Mouse (Mus musculus): Measurements from ENCODE around the gene Htra2. TPM values are rescaled to one million over a fixed set of nuclear protein-coding genes. Genes with fewer than 3 reads are reported as not detected.

Htra2 gene
- polyA plus RNA-seq (2014; fragmentation: Nextera tagmentation; extraction: Ambion mirVana): 40.4 and 42.9 TPM in 2 replicates

DNA sequence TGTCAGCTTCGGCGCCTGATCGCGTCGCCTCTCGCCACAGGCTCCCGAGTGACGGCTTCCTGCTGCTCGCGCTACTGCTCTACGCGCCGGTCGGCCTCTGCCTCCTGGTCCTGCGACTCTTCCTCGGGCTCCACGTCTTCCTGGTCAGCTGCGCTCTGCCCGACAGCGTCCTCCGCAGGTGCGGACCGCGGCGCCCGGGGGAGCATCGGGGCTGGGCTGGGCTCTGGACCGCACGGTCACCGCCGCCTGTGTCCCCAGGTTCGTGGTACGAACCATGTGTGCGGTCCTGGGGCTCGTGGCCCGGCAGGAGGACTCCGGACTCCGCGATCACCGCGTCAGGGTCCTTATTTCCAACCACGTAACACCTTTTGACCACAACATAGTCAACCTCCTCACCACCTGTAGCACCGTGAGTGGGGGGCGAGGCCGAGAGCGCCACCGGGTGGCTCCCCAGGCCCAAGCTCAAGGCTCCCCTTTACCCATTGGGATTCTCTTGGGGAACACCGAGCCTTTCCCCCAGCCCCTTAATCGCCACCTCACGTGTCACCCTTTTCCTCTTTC lies at the start of gene Htra2:
Htra2 (minus strand) TSS at position 403 of the 561 bp plus-strand sequence.
- Histone ChIP-seq H3K9me3 (ENCODE audit: control insufficient read depth, low read length) (no peaks in the 10 kb centered on the region), H3K9ac (peak within 1 kb of the TSS; percentile 93), H3K4me3 (replicated peaks; ENCODE audit: low read length) (peak within 1 kb of the TSS; percentile 95), H3K27me3 (ENCODE audit: control insufficient read depth, insufficient read depth, low read length) (no peaks in the 10 kb centered on the region), H3K4me1 (replicated peaks; ENCODE audit: control insufficient read depth, insufficient read depth, low read length) (peaks cover 23% of the 10 kb centered on the region), H3K27ac (peak within 1 kb of the TSS; percentile 87), H3K36me3 (replicated peaks; ENCODE audit: control insufficient read depth, insufficient read depth) (peaks cover 28% of the 10 kb centered on the region), H3K4me2 (replicated peaks) (peak within 1 kb of the TSS; percentile 85)
- peak; percentile 11 for ATAC-seq (ENCODE audit: low FRiP score)
- no peak for DNase-seq (ENCODE audit: low spot score)
- WGBS: under 1% methylated on average over 50 of the region's 50 CpGs

DNA sequence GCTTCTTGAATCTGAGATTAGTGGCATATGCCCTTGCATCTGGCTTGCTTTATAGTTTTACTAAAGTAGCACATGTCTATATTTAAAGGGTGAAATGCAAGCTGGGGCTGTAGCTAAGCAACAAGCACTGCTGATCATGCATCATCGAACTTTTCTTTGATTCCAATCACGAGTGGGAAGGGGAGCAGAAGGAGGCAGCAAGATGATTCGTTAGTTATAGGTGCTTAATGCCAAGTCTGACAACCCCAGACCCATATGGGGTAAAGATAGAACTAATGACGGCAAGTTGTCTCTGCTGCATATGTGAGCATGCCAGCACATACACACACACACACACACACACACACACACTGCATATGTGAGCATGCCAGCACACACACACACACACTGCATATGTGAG lies 49.1 kb upstream of the Htra2 start:
- no peak for ATAC-seq (ENCODE audit: low FRiP score)

DNA sequence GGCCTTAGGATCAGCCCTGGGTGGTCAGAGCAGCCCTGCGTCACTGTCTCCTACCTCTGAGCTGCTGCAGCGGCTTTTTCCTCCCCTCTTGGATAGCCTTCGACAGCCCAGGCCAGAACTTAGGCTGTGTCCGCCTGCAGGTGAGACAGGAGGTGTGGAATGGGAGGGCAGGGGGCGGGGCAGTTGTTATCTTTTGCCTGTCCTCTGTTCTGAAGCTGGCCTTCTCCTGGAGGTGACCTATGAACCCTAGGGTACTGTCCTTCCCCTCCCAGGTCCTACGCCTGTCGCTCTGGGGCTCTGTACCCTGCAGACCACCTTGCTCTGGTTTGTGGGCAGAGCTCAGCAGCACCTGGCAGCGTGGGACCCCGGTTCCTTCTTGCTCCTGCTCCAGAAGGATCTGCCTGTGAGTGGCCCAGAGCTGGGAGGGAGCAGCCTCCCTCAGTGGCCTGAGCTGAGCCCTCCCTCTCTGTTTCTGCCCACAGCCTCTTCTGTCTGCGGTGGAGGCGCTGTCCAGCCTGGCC lies 48.1 kb upstream of the Htra2 start:
- Histone ChIP-seq H3K27ac (no peak overlapping the region), H3K4me1 (replicated peaks; ENCODE audit: control insufficient read depth, insufficient read depth, low read length) (peaks cover 18% of the 10 kb centered on the region), H3K4me3 (replicated peaks; ENCODE audit: low read length) (peak overlapping the region; percentile 53), H3K27me3 (ENCODE audit: control insufficient read depth, insufficient read depth, low read length) (no peaks in the 10 kb centered on the region), H3K4me2 (replicated peaks) (peak overlapping the region; percentile 95), H3K9ac (peak overlapping the region; percentile 75), H3K9me3 (ENCODE audit: control insufficient read depth, low read length) (no peaks in the 10 kb centered on the region), H3K36me3 (replicated peaks; ENCODE audit: control insufficient read depth, insufficient read depth) (peaks cover 18% of the 10 kb centered on the region)
- DNase-seq (ENCODE audit: low spot score): no peak
- 51% methylated on average over 11 of the region's 11 CpGs for whole genome bisulfite sequencing
- ATAC-seq (ENCODE audit: low FRiP score): no peak

More for the DNA sequence above, 49.1 kb upstream of the Htra2 start:
- Histone ChIP-seq H3K27me3 (ENCODE audit: control insufficient read depth, insufficient read depth, low read length) (no peaks in the 10 kb centered on the region), H3K27ac (no peak overlapping the region), H3K4me3 (replicated peaks; ENCODE audit: low read length) (no peak overlapping the region), H3K9ac (no peak overlapping the region), H3K36me3 (replicated peaks; ENCODE audit: control insufficient read depth, insufficient read depth) (peaks cover 18% of the 10 kb centered on the region), H3K4me2 (replicated peaks) (no peak overlapping the region), H3K4me1 (replicated peaks; ENCODE audit: control insufficient read depth, insufficient read depth, low read length) (peaks cover 24% of the 10 kb centered on the region), H3K9me3 (ENCODE audit: control insufficient read depth, low read length) (no peaks in the 10 kb centered on the region)
- 60% methylated on average over 4 of the region's 4 CpGs for WGBS
- DNase-seq (ENCODE audit: low spot score): no peak

DNA sequence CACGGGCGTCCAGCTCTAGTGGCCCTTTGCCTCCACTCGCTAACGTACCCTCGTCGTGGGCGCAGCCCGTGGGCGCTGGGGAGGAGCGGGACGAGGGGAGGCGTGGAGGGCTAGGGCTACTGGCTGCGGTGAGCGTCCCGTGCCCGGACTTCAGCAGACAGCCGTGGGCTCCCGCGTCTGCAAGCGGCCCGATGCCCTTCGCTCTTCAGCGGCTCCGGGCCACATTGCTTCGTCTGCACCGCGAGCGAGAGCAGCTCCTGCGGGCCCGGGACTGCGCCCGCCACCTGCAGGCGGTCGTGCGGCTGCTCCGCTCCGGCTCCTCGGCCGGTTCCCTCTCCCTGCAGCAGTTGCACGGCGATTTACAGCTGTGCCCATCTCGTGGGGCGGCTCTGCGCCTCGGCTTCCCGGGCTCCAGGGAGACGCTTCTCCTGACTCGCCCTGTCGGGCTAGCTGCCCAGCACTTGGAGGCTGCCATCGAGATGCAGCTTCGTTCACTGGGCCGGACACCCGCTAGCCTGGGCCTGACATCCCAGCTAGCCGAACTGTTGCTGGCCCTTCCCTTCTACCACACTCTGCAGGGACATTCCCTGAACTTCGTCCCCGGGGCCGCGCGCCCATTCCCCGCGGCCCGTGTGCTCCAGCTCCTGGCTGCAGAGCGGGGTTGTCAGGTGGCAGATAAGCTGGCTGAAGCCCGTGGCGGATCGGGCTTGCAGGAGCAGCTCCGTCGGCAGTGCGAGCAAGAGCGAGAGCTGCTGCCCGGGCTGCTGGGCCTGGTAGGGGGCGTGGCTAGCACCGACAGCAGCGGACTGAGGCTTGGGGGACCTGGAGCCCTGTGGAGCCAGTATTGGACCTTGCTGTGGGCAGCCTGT lies 46.8 kb upstream of the Htra2 start:
- DNase-seq (ENCODE audit: low spot score) (peak; percentile 58), ATAC-seq (ENCODE audit: low FRiP score) (peak; percentile 79)
- Histone ChIP-seq H3K4me2 (replicated peaks) (peak overlapping the region; percentile 95), H3K4me1 (replicated peaks; ENCODE audit: control insufficient read depth, insufficient read depth, low read length) (peaks cover 12% of the 10 kb centered on the region), H3K36me3 (replicated peaks; ENCODE audit: control insufficient read depth, insufficient read depth) (peaks cover 7% of the 10 kb centered on the region), H3K27ac (peak overlapping the region; percentile 63), H3K9ac (peak overlapping the region; percentile 75), H3K27me3 (ENCODE audit: control insufficient read depth, insufficient read depth, low read length) (no peaks in the 10 kb centered on the region), H3K4me3 (replicated peaks; ENCODE audit: low read length) (peak overlapping the region; percentile 53), H3K9me3 (ENCODE audit: control insufficient read depth, low read length) (no peaks in the 10 kb centered on the region)
- whole genome bisulfite sequencing: under 1% methylated on average over 73 of the region's 74 CpGs

DNA sequence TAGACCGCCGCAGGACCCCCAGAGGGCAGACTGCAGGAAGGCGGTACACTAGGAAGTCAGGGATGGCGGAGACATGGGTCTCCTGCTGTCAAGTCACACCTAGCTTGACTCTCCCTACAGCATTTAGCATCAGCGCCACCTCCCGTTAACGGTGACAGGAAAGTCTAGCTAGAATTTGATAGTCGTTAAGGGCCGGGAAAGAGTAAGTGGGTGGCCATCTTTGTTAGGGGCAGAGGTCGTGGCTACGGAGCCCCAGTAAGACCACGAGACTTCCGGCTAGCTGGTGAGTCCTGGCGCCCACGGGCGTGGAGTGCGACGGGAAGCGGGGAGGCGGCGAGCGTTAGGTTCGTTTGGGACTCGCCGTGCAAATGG lies 46.2 kb upstream of the Htra2 start, which contains the start of the genes Ccdc142 and Gm42688:
Ccdc142 (plus strand) TSS at position 286 of the 372 bp plus-strand sequence.
Gm42688 (plus strand) TSS at position 302 of the 372 bp plus-strand sequence.
- WGBS: under 1% methylated on average over 25 of the region's 25 CpGs
- Histone ChIP-seq H3K27me3 (ENCODE audit: control insufficient read depth, insufficient read depth, low read length) (no peaks in the 10 kb centered on the region), H3K4me1 (replicated peaks; ENCODE audit: control insufficient read depth, insufficient read depth, low read length) (peaks cover 12% of the 10 kb centered on the region), H3K9ac (peak within 1 kb of the TSS; percentile 75), H3K27ac (peak within 1 kb of the TSS; percentile 63), H3K36me3 (replicated peaks; ENCODE audit: control insufficient read depth, insufficient read depth) (peaks cover 3% of the 10 kb centered on the region; the same call in 1 of the 2 replicates), H3K4me3 (replicated peaks; ENCODE audit: low read length) (peak within 1 kb of the TSS; percentile 53), H3K9me3 (ENCODE audit: control insufficient read depth, low read length) (no peaks in the 10 kb centered on the region), H3K4me2 (replicated peaks) (peak within 1 kb of the TSS; percentile 95)
- peak; percentile 88 for ATAC-seq (ENCODE audit: low FRiP score)
- peak; percentile 85 for DNase-seq (ENCODE audit: low spot score)

DNA sequence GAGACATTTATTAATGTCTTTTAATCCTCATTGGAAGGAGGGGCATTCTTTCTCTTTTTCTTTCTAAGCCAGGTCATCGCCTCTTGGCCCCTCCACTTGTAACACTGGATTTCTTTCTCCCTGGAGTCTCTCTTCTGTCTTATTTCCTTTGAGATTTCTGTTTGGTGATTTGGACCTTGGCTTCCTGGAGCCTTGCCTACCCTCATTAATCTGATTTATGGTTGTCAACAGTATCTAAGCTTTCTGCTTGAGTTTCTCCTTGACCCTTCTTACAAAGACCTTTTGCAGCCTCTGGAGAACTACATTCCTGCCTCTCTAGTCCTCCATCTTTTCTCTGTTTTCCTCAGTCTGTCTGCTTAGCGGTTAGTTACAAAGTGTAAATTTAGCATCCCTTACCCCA lies 43.3 kb upstream of the Htra2 start:
- Histone ChIP-seq H3K4me1 (replicated peaks; ENCODE audit: control insufficient read depth, insufficient read depth, low read length) (peaks cover 11% of the 10 kb centered on the region), H3K9me3 (ENCODE audit: control insufficient read depth, low read length) (no peaks in the 10 kb centered on the region), H3K27me3 (ENCODE audit: control insufficient read depth, insufficient read depth, low read length) (no peaks in the 10 kb centered on the region), H3K4me2 (replicated peaks) (no peak overlapping the region), H3K4me3 (replicated peaks; ENCODE audit: low read length) (no peak overlapping the region), H3K9ac (no peak overlapping the region), H3K36me3 (replicated peaks; ENCODE audit: control insufficient read depth, insufficient read depth) (no peaks in the 10 kb centered on the region), H3K27ac (no peak overlapping the region)
- no peak for ATAC-seq (ENCODE audit: low FRiP score)
- WGBS: 59% methylated on average over 2 of the region's 2 CpGs
- DNase-seq (ENCODE audit: low spot score): no peak

DNA sequence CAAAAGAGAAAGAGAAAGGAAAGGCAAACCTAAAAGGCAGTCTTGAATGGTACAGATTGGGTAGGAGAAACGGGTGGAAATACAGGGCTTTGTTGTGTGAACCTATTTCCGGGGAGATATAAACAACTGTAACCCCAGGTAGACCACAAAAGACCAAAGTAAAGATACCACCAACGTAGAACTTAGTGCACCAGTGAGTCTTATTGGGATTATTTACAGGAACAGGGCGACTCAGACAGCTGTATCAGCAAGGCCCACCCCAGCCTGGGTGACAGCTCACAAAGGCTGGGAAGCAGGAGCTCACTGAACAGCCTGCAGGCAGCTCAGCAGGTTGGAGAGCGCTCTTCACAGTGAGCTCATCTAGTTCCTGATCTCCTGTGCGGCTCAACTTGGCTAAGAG lies 40.9 kb upstream of the Htra2 start:
- H3K9me3 ChIP-seq (ENCODE audit: control insufficient read depth, low read length): no peaks in the 10 kb centered on the region

DNA sequence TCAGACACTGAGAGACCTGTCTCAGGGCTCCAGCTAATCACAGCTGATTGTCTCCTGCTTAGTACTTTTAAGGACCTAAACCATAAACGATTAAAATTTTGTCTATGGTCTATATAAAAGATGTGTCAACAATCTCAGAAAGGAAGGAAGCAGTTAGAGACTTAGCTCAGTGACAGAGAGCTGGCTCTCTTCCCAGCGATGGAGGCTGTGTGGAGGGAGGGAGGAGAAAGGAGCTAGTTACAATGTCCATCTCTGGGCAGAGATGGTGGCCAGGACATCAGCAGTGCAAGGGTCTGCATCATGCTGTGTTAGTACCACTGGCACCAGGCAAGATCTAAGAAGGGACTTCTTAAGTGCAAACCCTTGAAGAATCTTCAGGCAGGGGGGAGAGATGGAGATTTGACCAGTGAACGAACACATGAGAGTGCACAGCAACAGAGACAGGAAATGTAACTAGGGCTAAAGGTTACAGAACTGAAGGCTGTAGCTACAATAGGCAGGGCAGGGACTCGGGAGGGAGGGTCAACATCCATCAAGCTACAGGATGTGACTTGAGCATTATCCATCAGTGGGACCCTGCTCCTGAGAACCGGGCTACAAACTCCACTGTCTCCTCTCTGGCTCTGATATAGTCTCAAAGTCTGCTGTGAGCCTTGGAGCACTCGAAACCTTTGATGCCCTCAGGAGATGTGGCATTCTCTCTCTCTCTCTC lies 37.5 kb upstream of the Htra2 start:
- ATAC-seq (ENCODE audit: low FRiP score) (no peak), DNase-seq (ENCODE audit: low spot score) (no peak)
- H3K9me3 ChIP-seq (ENCODE audit: control insufficient read depth, low read length): no peaks in the 10 kb centered on the region
- H3K9ac ChIP-seq: no peak overlapping the region
- no peak overlapping the region for H3K4me2 ChIP-seq (replicated peaks)
- no peak overlapping the region for H3K4me3 ChIP-seq (replicated peaks; ENCODE audit: low read length)
- no peak overlapping the region for H3K27ac ChIP-seq
- H3K27me3 ChIP-seq (ENCODE audit: control insufficient read depth, insufficient read depth, low read length): peaks cover 40% of the 10 kb centered on the region
- no peaks in the 10 kb centered on the region for H3K36me3 ChIP-seq (replicated peaks; ENCODE audit: control insufficient read depth, insufficient read depth)
- H3K4me1 ChIP-seq (replicated peaks; ENCODE audit: control insufficient read depth, insufficient read depth, low read length): no peaks in the 10 kb centered on the region
- 36% methylated on average over 6 of the region's 6 CpGs for WGBS

More for the DNA sequence above, 40.9 kb upstream of the Htra2 start:
- DNase-seq (ENCODE audit: low spot score) (no peak), ATAC-seq (ENCODE audit: low FRiP score) (no peak)
- no peaks in the 10 kb centered on the region for H3K4me1 ChIP-seq (replicated peaks; ENCODE audit: control insufficient read depth, insufficient read depth, low read length)
- H3K36me3 ChIP-seq (replicated peaks; ENCODE audit: control insufficient read depth, insufficient read depth): no peaks in the 10 kb centered on the region
- no peak overlapping the region for H3K9ac ChIP-seq
- WGBS: 49% methylated on average over 6 of the region's 6 CpGs
- no peak overlapping the region for H3K27ac ChIP-seq
- no peak overlapping the region for H3K4me2 ChIP-seq (replicated peaks)
- H3K27me3 ChIP-seq (ENCODE audit: control insufficient read depth, insufficient read depth, low read length): peaks cover 8% of the 10 kb centered on the region; the same call in 1 of the 2 replicates
- no peak overlapping the region for H3K4me3 ChIP-seq (replicated peaks; ENCODE audit: low read length)

DNA sequence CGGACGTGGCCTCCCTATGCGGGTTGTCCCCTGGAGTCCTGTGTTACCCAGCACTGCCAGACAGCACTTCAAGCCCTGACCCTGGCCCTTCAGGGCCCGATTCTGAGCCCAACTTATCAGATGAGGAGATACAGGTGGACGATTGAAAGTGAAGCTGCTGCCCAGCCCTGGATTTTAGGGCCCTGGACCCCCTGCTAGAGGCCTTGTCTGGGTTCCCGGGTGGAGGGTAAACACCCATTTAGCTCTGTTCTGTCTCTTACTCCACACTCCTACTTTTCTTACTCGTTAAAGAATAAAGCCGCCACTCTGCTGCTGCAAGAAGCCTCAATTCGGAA lies 32.8 kb upstream of the Htra2 start:
- H3K4me2 ChIP-seq (replicated peaks): no peak overlapping the region
- no peaks in the 10 kb centered on the region for H3K9me3 ChIP-seq (ENCODE audit: control insufficient read depth, low read length)
- DNase-seq (ENCODE audit: low spot score) (no peak), ATAC-seq (ENCODE audit: low FRiP score) (no peak)
- no peaks in the 10 kb centered on the region for H3K36me3 ChIP-seq (replicated peaks; ENCODE audit: control insufficient read depth, insufficient read depth)
- WGBS: 4% methylated on average over 9 of the region's 9 CpGs
- no peak overlapping the region for H3K27ac ChIP-seq
- H3K4me3 ChIP-seq (replicated peaks; ENCODE audit: low read length): no peak overlapping the region
- no peak overlapping the region for H3K9ac ChIP-seq
- H3K4me1 ChIP-seq (replicated peaks; ENCODE audit: control insufficient read depth, insufficient read depth, low read length): no peaks in the 10 kb centered on the region
- H3K27me3 ChIP-seq (ENCODE audit: control insufficient read depth, insufficient read depth, low read length): peaks cover 84% of the 10 kb centered on the region

Data from hindbrain, embryonic 14.5 days (tissue).